Mouse (Mus musculus): ENCODE data around the gene Krtdap. TPM values are rescaled to one million over a fixed set of nuclear protein-coding genes. Genes with fewer than 3 reads are reported as not detected.

Gene Krtdap
- not detected for polyA plus RNA-seq (2014; fragmentation: Illumina TruSeq; extraction: RNeasy Lipid Tissue Mini Kit (QIAGEN cat#74804); ENCODE audit: low read depth, low replicate concordance)

GRCm38 (mm10) chr7:30787377-30788022 lies at the start of gene Krtdap:
Krtdap (plus strand) TSS chr7:30787896.

GRCm38 (mm10) chr7:30743617-30744016 lies 44.1 kb upstream of the Krtdap start, which contains the start of gene Gapdhs:
Gapdhs (minus strand) TSS chr7:30743681.

GRCm38 (mm10) chr7:30751086-30751669 lies 36.5 kb upstream of the Krtdap start, which contains the start of gene Sbsn:
Sbsn (plus strand) TSS chr7:30751471.

GRCm38 (mm10) chr7:30763456-30763855 lies 24.2 kb upstream of the Krtdap start, which contains the start of gene Dmkn:
Dmkn (plus strand) TSS chr7:30763756.

GRCm38 (mm10) chr7:30823675-30824074 lies 36.0 kb downstream of the Krtdap start, which contains the start of gene Ffar2:
Ffar2 (minus strand) TSS chr7:30823775.

Other genes with a start within 250 kb of the Krtdap start
- 50.0 TPM for gene Hspb6, start 235.7 kb upstream of the Krtdap start, polyA plus RNA-seq (2014; fragmentation: Illumina TruSeq; extraction: RNeasy Lipid Tissue Mini Kit (QIAGEN cat#74804); ENCODE audit: low read depth, low replicate concordance)
- 1.5 TPM for gene Proser3, start 235.6 kb upstream of the Krtdap start, polyA plus RNA-seq (2014; fragmentation: Illumina TruSeq; extraction: RNeasy Lipid Tissue Mini Kit (QIAGEN cat#74804); ENCODE audit: low read depth, low replicate concordance)
- 6.5 TPM for gene Lin37, start 228.1 kb upstream of the Krtdap start, polyA plus RNA-seq (2014; fragmentation: Illumina TruSeq; extraction: RNeasy Lipid Tissue Mini Kit (QIAGEN cat#74804); ENCODE audit: low read depth, low replicate concordance)
- gene U2af1l4, start 224.6 kb upstream of the Krtdap start, polyA plus RNA-seq (2014; fragmentation: Illumina TruSeq; extraction: RNeasy Lipid Tissue Mini Kit (QIAGEN cat#74804); ENCODE audit: low read depth, low replicate concordance): 13.9 TPM
- 3.4 TPM for gene Gm49396, start 224.6 kb upstream of the Krtdap start, polyA plus RNA-seq (2014; fragmentation: Illumina TruSeq; extraction: RNeasy Lipid Tissue Mini Kit (QIAGEN cat#74804); ENCODE audit: low read depth, low replicate concordance)
- 31.7 TPM for gene Psenen, start 224.3 kb upstream of the Krtdap start, polyA plus RNA-seq (2014; fragmentation: Illumina TruSeq; extraction: RNeasy Lipid Tissue Mini Kit (QIAGEN cat#74804); ENCODE audit: low read depth, low replicate concordance)
- not detected for gene Igflr1, start 222.5 kb upstream of the Krtdap start, polyA plus RNA-seq (2014; fragmentation: Illumina TruSeq; extraction: RNeasy Lipid Tissue Mini Kit (QIAGEN cat#74804); ENCODE audit: low read depth, low replicate concordance)
- gene Kmt2b, start 199.2 kb upstream of the Krtdap start, polyA plus RNA-seq (2014; fragmentation: Illumina TruSeq; extraction: RNeasy Lipid Tissue Mini Kit (QIAGEN cat#74804); ENCODE audit: low read depth, low replicate concordance): 5.8 TPM
- gene Zbtb32, start 189.0 kb upstream of the Krtdap start, polyA plus RNA-seq (2014; fragmentation: Illumina TruSeq; extraction: RNeasy Lipid Tissue Mini Kit (QIAGEN cat#74804); ENCODE audit: low read depth, low replicate concordance): not detected
- not detected for gene Upk1a, start 175.0 kb upstream of the Krtdap start, polyA plus RNA-seq (2014; fragmentation: Illumina TruSeq; extraction: RNeasy Lipid Tissue Mini Kit (QIAGEN cat#74804); ENCODE audit: low read depth, low replicate concordance)
- gene Cox6b1, start 161.7 kb upstream of the Krtdap start, polyA plus RNA-seq (2014; fragmentation: Illumina TruSeq; extraction: RNeasy Lipid Tissue Mini Kit (QIAGEN cat#74804); ENCODE audit: low read depth, low replicate concordance): 1,385 TPM
- not detected for gene Etv2, start 152.0 kb upstream of the Krtdap start, polyA plus RNA-seq (2014; fragmentation: Illumina TruSeq; extraction: RNeasy Lipid Tissue Mini Kit (QIAGEN cat#74804); ENCODE audit: low read depth, low replicate concordance)
- gene Rbm42, start 137.6 kb upstream of the Krtdap start, polyA plus RNA-seq (2014; fragmentation: Illumina TruSeq; extraction: RNeasy Lipid Tissue Mini Kit (QIAGEN cat#74804); ENCODE audit: low read depth, low replicate concordance): not detected
- 2.0 TPM for gene Haus5, start 122.9 kb upstream of the Krtdap start, polyA plus RNA-seq (2014; fragmentation: Illumina TruSeq; extraction: RNeasy Lipid Tissue Mini Kit (QIAGEN cat#74804); ENCODE audit: low read depth, low replicate concordance)
- not detected for gene Pmis2, start 116.3 kb upstream of the Krtdap start, polyA plus RNA-seq (2014; fragmentation: Illumina TruSeq; extraction: RNeasy Lipid Tissue Mini Kit (QIAGEN cat#74804); ENCODE audit: low read depth, low replicate concordance)
- not detected for gene 2200002J24Rik, start 89.0 kb upstream of the Krtdap start, polyA plus RNA-seq (2014; fragmentation: Illumina TruSeq; extraction: RNeasy Lipid Tissue Mini Kit (QIAGEN cat#74804); ENCODE audit: low read depth, low replicate concordance)
- not detected for gene Atp4a, start 75.7 kb upstream of the Krtdap start, polyA plus RNA-seq (2014; fragmentation: Illumina TruSeq; extraction: RNeasy Lipid Tissue Mini Kit (QIAGEN cat#74804); ENCODE audit: low read depth, low replicate concordance)
- 14.1 TPM for gene Tmem147, start 58.4 kb upstream of the Krtdap start, polyA plus RNA-seq (2014; fragmentation: Illumina TruSeq; extraction: RNeasy Lipid Tissue Mini Kit (QIAGEN cat#74804); ENCODE audit: low read depth, low replicate concordance)
- not detected for gene Gapdhs, start 44.2 kb upstream of the Krtdap start, polyA plus RNA-seq (2014; fragmentation: Illumina TruSeq; extraction: RNeasy Lipid Tissue Mini Kit (QIAGEN cat#74804); ENCODE audit: low read depth, low replicate concordance)
- 12.7 TPM for gene Sbsn, start 36.4 kb upstream of the Krtdap start, polyA plus RNA-seq (2014; fragmentation: Illumina TruSeq; extraction: RNeasy Lipid Tissue Mini Kit (QIAGEN cat#74804); ENCODE audit: low read depth, low replicate concordance)
- gene Dmkn, start 24.1 kb upstream of the Krtdap start, polyA plus RNA-seq (2014; fragmentation: Illumina TruSeq; extraction: RNeasy Lipid Tissue Mini Kit (QIAGEN cat#74804); ENCODE audit: low read depth, low replicate concordance): 7.0 TPM
- 1.3 TPM for gene Ffar2, start 35.9 kb downstream of the Krtdap start, polyA plus RNA-seq (2014; fragmentation: Illumina TruSeq; extraction: RNeasy Lipid Tissue Mini Kit (QIAGEN cat#74804); ENCODE audit: low read depth, low replicate concordance)
- gene Ffar3, start 68.3 kb downstream of the Krtdap start, polyA plus RNA-seq (2014; fragmentation: Illumina TruSeq; extraction: RNeasy Lipid Tissue Mini Kit (QIAGEN cat#74804); ENCODE audit: low read depth, low replicate concordance): not detected
- not detected for gene Ffar1, start 73.7 kb downstream of the Krtdap start, polyA plus RNA-seq (2014; fragmentation: Illumina TruSeq; extraction: RNeasy Lipid Tissue Mini Kit (QIAGEN cat#74804); ENCODE audit: low read depth, low replicate concordance)
- not detected for gene Cd22, start 92.4 kb downstream of the Krtdap start, polyA plus RNA-seq (2014; fragmentation: Illumina TruSeq; extraction: RNeasy Lipid Tissue Mini Kit (QIAGEN cat#74804); ENCODE audit: low read depth, low replicate concordance)
- gene Mag, start 127.0 kb downstream of the Krtdap start, polyA plus RNA-seq (2014; fragmentation: Illumina TruSeq; extraction: RNeasy Lipid Tissue Mini Kit (QIAGEN cat#74804); ENCODE audit: low read depth, low replicate concordance): not detected
- gene Hamp2, start 136.8 kb downstream of the Krtdap start, polyA plus RNA-seq (2014; fragmentation: Illumina TruSeq; extraction: RNeasy Lipid Tissue Mini Kit (QIAGEN cat#74804); ENCODE audit: low read depth, low replicate concordance): not detected
- 67.1 TPM for gene Hamp, start 156.1 kb downstream of the Krtdap start, polyA plus RNA-seq (2014; fragmentation: Illumina TruSeq; extraction: RNeasy Lipid Tissue Mini Kit (QIAGEN cat#74804); ENCODE audit: low read depth, low replicate concordance)
- gene Usf2, start 168.9 kb downstream of the Krtdap start, polyA plus RNA-seq (2014; fragmentation: Illumina TruSeq; extraction: RNeasy Lipid Tissue Mini Kit (QIAGEN cat#74804); ENCODE audit: low read depth, low replicate concordance): 121 TPM
- gene Lsr, start 185.6 kb downstream of the Krtdap start, polyA plus RNA-seq (2014; fragmentation: Illumina TruSeq; extraction: RNeasy Lipid Tissue Mini Kit (QIAGEN cat#74804); ENCODE audit: low read depth, low replicate concordance): not detected
- not detected for gene Fam187b, start 185.9 kb downstream of the Krtdap start, polyA plus RNA-seq (2014; fragmentation: Illumina TruSeq; extraction: RNeasy Lipid Tissue Mini Kit (QIAGEN cat#74804); ENCODE audit: low read depth, low replicate concordance)

Measured in adrenal gland, adult 10 weeks (tissue).